ENCODE assay signal across 9 mouse cellular contexts in the genomic region with DNA sequence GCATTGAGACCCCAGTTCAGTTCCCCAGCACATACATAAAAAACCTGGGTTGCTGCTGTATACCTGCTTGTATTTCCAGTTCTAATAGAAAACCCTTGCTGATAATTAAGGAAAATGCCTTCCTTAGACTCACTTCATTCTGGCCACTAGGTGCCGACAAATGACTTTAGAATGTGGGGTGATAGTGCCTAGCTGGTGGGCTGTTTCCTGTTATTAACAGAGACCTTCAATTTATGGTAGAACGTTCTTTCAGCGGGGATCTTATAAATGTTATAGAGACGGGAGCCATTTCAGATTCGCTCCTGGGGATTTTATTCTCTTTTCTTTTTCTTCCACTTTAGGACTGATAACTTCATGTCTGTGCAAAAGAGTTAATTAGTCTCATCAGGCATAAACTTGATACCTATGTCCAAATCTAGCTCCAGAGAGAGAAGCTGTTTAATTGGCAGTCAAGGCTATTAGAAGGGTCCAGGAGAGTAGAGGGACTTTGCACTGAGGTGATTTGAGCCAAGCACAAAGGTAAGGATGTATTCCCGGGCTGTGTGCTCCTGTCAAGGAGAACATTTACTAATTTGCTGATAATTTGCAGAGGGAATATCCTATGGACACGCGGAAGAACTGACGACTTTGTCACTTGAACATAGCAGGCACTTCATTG. TPM values are rescaled to one million over a fixed set of nuclear protein-coding genes. Genes with fewer than 3 reads are reported as not detected.
DNase-seq lines count a peak whose midpoint lies in the region; ATAC-seq lines count a peak whose summit lies in the region.
"Had no signal": no experiment of that assay in that cellular context is flagged by ENCODE, and none has a peak within 500 bp of the region (broad histone marks: within the 10 kb centered on the region; RNA-seq: fewer than 3 reads in every experiment).

No protein-coding gene starts in this region.

- H3K27me3 ChIP-seq in hindbrain, embryonic 12.5 days = no peaks in the 10 kb centered on the region
- H3K27me3 ChIP-seq: lung, embryonic 15.5 days had no signal

- H3K4me2 ChIP-seq in hindbrain, embryonic 12.5 days (replicated peaks) = 0 out of 2 replicates have a peak overlapping the region, but pooled peaks have one; percentile 0
- H3K4me2 ChIP-seq: lung, embryonic 15.5 days had no signal

- H3K27ac ChIP-seq in hindbrain, embryonic 12.5 days = 0 out of 2 replicates have a peak overlapping the region, but pooled peaks have one; percentile 13
- H3K27ac ChIP-seq: lung, embryonic 15.5 days had no signal

- H3K36me3 ChIP-seq in hindbrain, embryonic 12.5 days = no peaks in the 10 kb centered on the region
- H3K36me3 ChIP-seq: lung, embryonic 15.5 days had no signal

- 41% methylated on average over 9 of the region's 9 CpGs for WGBS in hindbrain, embryonic 12.5 days

- intact Hi-C loops in left cerebral cortex, postnatal 4 days (cut with DNase I) = loop anchor here (2.0 to 5.0 kb wide), 2 partner anchors 841 to 1608 kb away; partner anchors contain the start of gene Rnd3

- no peaks in the 10 kb centered on the region for H3K9me3 ChIP-seq in hindbrain, embryonic 12.5 days (replicated peaks)
- H3K9me3 ChIP-seq: lung, embryonic 15.5 days had no signal

- no peak overlapping the region for H3K9ac ChIP-seq in hindbrain, embryonic 12.5 days
- H3K9ac ChIP-seq: lung, embryonic 15.5 days had no signal

- no peak overlapping the region for H3K4me3 ChIP-seq in hindbrain, embryonic 12.5 days
- H3K4me3 ChIP-seq: lung, embryonic 15.5 days had no signal

- H3K4me1 ChIP-seq in hindbrain, embryonic 12.5 days = peaks cover 3% of the 10 kb centered on the region; the same call in 1 of the 2 replicates
- H3K4me1 ChIP-seq: lung, embryonic 15.5 days had no signal

- ATAC-seq in hindbrain, embryonic 12.5 days (ENCODE audit: low FRiP score) = peak; percentile 73; the same call in 1 of the 2 replicates
- no peak for ATAC-seq in erythroid progenitor cell, adult 5-6 weeks (replicated peaks; ENCODE audit: low FRiP score, poor library complexity, severe bottlenecking)

- peak; percentile 70 to 80 for DNase-seq in right cerebral cortex, postnatal 10 days (ENCODE audit: low spot score in 2 of 2)
- no peak for DNase-seq in right cerebral cortex, adult 18-20 months
- DNase-seq in ZHBTc4 (ENCODE audit: low read depth, low spot score) = peak; percentile 63
- peak; percentile 63 for DNase-seq in embryo, embryonic 9.5 days (ENCODE audit: extremely low spot score)
- DNase-seq in left cerebral cortex, postnatal 4 days = peak; percentile 58
- DNase-seq in neural tube, embryonic 10.5 days (ENCODE audit: extremely low spot score, low spot score) = peak; percentile 49

RNA-seq across cellular contexts. Expression of gene Mmadhc, which starts 10.2 kb away (rescaled TPM):
- polyA plus RNA-seq in hindbrain, embryonic 12.5 days (2016; fragmentation: Nextera tagmentation; extraction: Ambion mirVana) = 147 and 148 TPM in 2 replicates
- 10 to 100 TPM; 58.5 to 58.6 TPM for total RNA-seq in left cerebral cortex, postnatal 4 days (2021)
- 49.5 and 68.1 TPM in 2 replicates for total RNA-seq in erythroid progenitor cell, adult 5-6 weeks (2015; ENCODE audit: low replicate concordance)
- 41.8 and 83.7 TPM in 2 replicates for total RNA-seq in erythroid progenitor cell, adult 5-6 weeks (2017; ENCODE audit: low replicate concordance)
